Comparison of ENCODE assay signal across 9 mouse cellular contexts in genomic region chr4:136117022-136117421, GRCm38 (mm10). TPM values are rescaled to one million over a fixed set of nuclear protein-coding genes. Genes with fewer than 3 reads are reported as not detected.
DNase-seq lines count a peak whose midpoint lies in the region; TF ChIP-seq lines count a peak whose summit lies in the region.
"Had no signal": no experiment of that assay in that cellular context is flagged by ENCODE, and none has a peak within 500 bp of the region (broad histone marks: within the 10 kb centered on the region; RNA-seq: fewer than 3 reads in every experiment).

No protein-coding gene starts in this region.

- H3K4me1 ChIP-seq in thymus, adult 2 months (replicated peaks; ENCODE audit: control insufficient read depth, insufficient read depth, low read length), result peaks cover 29% of the 10 kb centered on the region

- intact Hi-C loops in left cerebral cortex, postnatal 14 days (cut with DNase I), result no loop called here

- no peaks in the 10 kb centered on the region for H3K36me3 ChIP-seq in thymus, adult 2 months (ENCODE audit: control insufficient read depth, insufficient read depth, low read length)
- H3K36me3 ChIP-seq: embryonic facial prominence, embryonic 15.5 days had no signal

- TF ChIP-seq CTCF in thymus, adult 2 months (IDR thresholded peaks at IDR 0.05; ENCODE audit: borderline replicate concordance, control insufficient read depth, extremely low read depth, insufficient read depth, low read length, poor library complexity), result no peak

- 73% methylated on average over 13 of the region's 13 CpGs for WGBS in thymus, adult 2 months

- no peak for TF ChIP-seq POLR2A in thymus, adult 2 months (IDR thresholded peaks at IDR 0.05; ENCODE audit: control insufficient read depth, extremely low read depth, insufficient read depth, low read length, poor library complexity)

- no peaks in the 10 kb centered on the region for H3K27me3 ChIP-seq in thymus, adult 2 months (ENCODE audit: control insufficient read depth, insufficient read depth, low read length)
- H3K27me3 ChIP-seq: embryonic facial prominence, embryonic 15.5 days had no signal

- peak; percentile 87 to 95 for DNase-seq in adrenal gland, adult (ENCODE audit: inconsistent age in 2 of 2, low spot score in 1 of 2)
- DNase-seq in adrenal gland, postnatal 4 days (ENCODE audit: low spot score in 2 of 2), result no peak
- peak; percentile 87 for DNase-seq in NIH3T3 (ENCODE audit: low read depth)
- peak; percentile 65 for DNase-seq in gastrocnemius, postnatal 25 days
- peak; percentile 46 to 64 for DNase-seq in kidney, postnatal 25 days
- peak; percentile 43 for DNase-seq in mesoderm, embryonic 11.5 days (ENCODE audit: low read depth, low spot score)
- DNase-seq in thymus, adult 2 months, result no peak
- DNase-seq in left cerebral cortex, postnatal 14 days (ENCODE audit: low spot score in 2 of 2), result no peak

- H3K27ac ChIP-seq in thymus, adult 2 months (ENCODE audit: control insufficient read depth, insufficient read depth, low read length), result no peak overlapping the region
- H3K27ac ChIP-seq: embryonic facial prominence, embryonic 15.5 days had no signal

- no peak overlapping the region for H3K4me3 ChIP-seq in thymus, adult 2 months (ENCODE audit: control insufficient read depth, insufficient read depth, low read length)
- H3K4me3 ChIP-seq: embryonic facial prominence, embryonic 15.5 days had no signal

RNA-seq across cellular contexts. Expression of gene Id3, which starts 26.3 kb away (rescaled TPM):
- total RNA-seq in adrenal gland, postnatal 4 days (2021), result 10 to 100 TPM; 97.4 to 99.5 TPM
- total RNA-seq in gastrocnemius, postnatal 25 days (2021), result 10 to 100 TPM; 13.5 to 21.2 TPM
- polyA plus RNA-seq in thymus, adult 2 months (2012; rRNA removed), result 312 and 357 TPM in 2 replicates
- total RNA-seq in left cerebral cortex, postnatal 14 days (2021), result 10 to 100 TPM; 30.2 to 53.1 TPM

RNA-seq across cellular contexts. Expression of gene E2f2, which starts 55.2 kb away (rescaled TPM):
- 10 to 100 TPM; 15.0 to 23.0 TPM for total RNA-seq in adrenal gland, postnatal 4 days (2021)
- 1 to 10 TPM; 1.8 to 3.5 TPM for total RNA-seq in gastrocnemius, postnatal 25 days (2021)
- polyA plus RNA-seq in thymus, adult 2 months (2012; rRNA removed), result 164 and 208 TPM in 2 replicates
- under 1 TPM; 0.90 to 0.93 TPM for total RNA-seq in left cerebral cortex, postnatal 14 days (2021)

Comparison
In these comparisons a context has a peak if more than half of its experiments do, and no peak if none do; other contexts are left out.
1. DNase-seq: peak in adrenal gland, adult (2 of 2), NIH3T3 (single experiment), gastrocnemius, postnatal 25 days (single experiment), kidney, postnatal 25 days (2 of 2) and mesoderm, embryonic 11.5 days (single experiment); none in adrenal gland, postnatal 4 days (0 of 2), thymus, adult 2 months (single experiment) and left cerebral cortex, postnatal 14 days (0 of 2).